41 mouse cellular contexts compared by ENCODE assay signal in genomic region chr3:138212431-138212951, GRCm38 (mm10). TPM values are rescaled to one million over a fixed set of nuclear protein-coding genes. Genes with fewer than 3 reads are reported as not detected.
"Had no signal": no experiment of that assay in that cellular context is flagged by ENCODE, and none has a peak within 500 bp of the region (broad histone marks: within the 10 kb centered on the region; RNA-seq: fewer than 3 reads in every experiment).

No protein-coding gene starts in this region.

- DNase-seq: gastrocnemius, postnatal 10 days; heart, adult 18-20 months; heart, postnatal 10 days; heart, postnatal 4 days; kidney, adult 18-20 months; kidney, adult 8-10 months; kidney, postnatal 10 days; kidney, postnatal 25 days; layer of hippocampus, adult 9-11 months; layer of hippocampus, postnatal 36 days; left cerebral cortex, postnatal 4 days; lung, adult 18-20 months had no signal

- H3K27me3 ChIP-seq: heart, embryonic 12.5 days; hindbrain, embryonic 12.5 days; intestine, embryonic 15.5 days; limb, embryonic 13.5 days; limb, embryonic 15.5 days; liver, embryonic 12.5 days had no signal

- ATAC-seq: hindbrain, embryonic 16.5 days; inflammation-experienced regulatory T-cells, adult 6 months; intestine, embryonic 15.5 days; intestine, postnatal 0 days; liver, embryonic 12.5 days had no signal

RNA-seq across cellular contexts. Expression of gene Adh7, which starts 5.1 kb away (rescaled TPM):
- total RNA-seq: granulocyte monocyte progenitor cell, adult 5-6 weeks; heart, postnatal 4 days; left cerebral cortex, adult 18-20 months; left cerebral cortex, postnatal 25 days had no signal
- polyA plus RNA-seq: heart, embryonic 12.5 days; heart, embryonic 14.5 days; inflammation-experienced regulatory T-cells, adult 6 months; large intestine, adult 2 months; limb, embryonic 11.5 days had no signal

RNA-seq across cellular contexts. Expression of gene 4930579F01Rik, which starts 18.9 kb away (rescaled TPM):
- total RNA-seq: gastrocnemius, postnatal 10 days; granulocyte monocyte progenitor cell, adult 5-6 weeks; heart, adult 18-20 months; heart, adult 8-10 months; heart, postnatal 10 days; heart, postnatal 25 days; heart, postnatal 4 days; layer of hippocampus, adult 18-20 months; layer of hippocampus, adult 8-10 months; layer of hippocampus, postnatal 14 days; layer of hippocampus, postnatal 36 days; left cerebral cortex, adult 18-20 months; left cerebral cortex, adult 8-10 months; left cerebral cortex, postnatal 10 days; left cerebral cortex, postnatal 25 days; left cerebral cortex, postnatal 4 days; liver, adult 2 months had no signal
- polyA plus RNA-seq: heart, embryonic 10.5 days; heart, embryonic 12.5 days; heart, embryonic 14.5 days; heart, embryonic 16.5 days; hindbrain, embryonic 10.5 days; hindbrain, embryonic 12.5 days; hindbrain, embryonic 14.5 days; hindbrain, embryonic 16.5 days; inflammation-experienced regulatory T-cells, adult 6 months; large intestine, adult 2 months; limb, embryonic 11.5 days; limb, embryonic 15.5 days; liver, adult 2 months; liver, embryonic 12.5 days; liver, embryonic 14.5 days; liver, embryonic 16.5 days had no signal

RNA-seq across cellular contexts. Expression of gene Adh1, which starts 48.3 kb away (rescaled TPM):
- total RNA-seq: granulocyte monocyte progenitor cell, adult 5-6 weeks had no signal
